Mouse (Mus musculus) myocyte (in vitro differentiated cells): ENCODE data around the gene Etv5.

ENCODE experiments used
- E2F4 ChIP-seq: IDR thresholded peaks from one replicate; pipeline ENCODE4 v1.6.1; 2011; ENCODE audit warnings: mild to moderate bottlenecking, control low read depth, moderate library complexity; ENCODE audit not compliant: insufficient read depth
- POLR2A ChIP-seq: IDR thresholded peaks from one replicate; pipeline ENCODE4 v1.6.1; 2011; ENCODE audit warnings: low read depth, mild to moderate bottlenecking, control low read depth, moderate library complexity; ENCODE audit not compliant: insufficient read length
- REST ChIP-seq: IDR thresholded peaks from one replicate; pipeline ENCODE4 v1.6.1; 2011; ENCODE audit warnings: mild to moderate bottlenecking, control low read depth, moderate library complexity; ENCODE audit not compliant: insufficient read depth, insufficient read length

DNA sequence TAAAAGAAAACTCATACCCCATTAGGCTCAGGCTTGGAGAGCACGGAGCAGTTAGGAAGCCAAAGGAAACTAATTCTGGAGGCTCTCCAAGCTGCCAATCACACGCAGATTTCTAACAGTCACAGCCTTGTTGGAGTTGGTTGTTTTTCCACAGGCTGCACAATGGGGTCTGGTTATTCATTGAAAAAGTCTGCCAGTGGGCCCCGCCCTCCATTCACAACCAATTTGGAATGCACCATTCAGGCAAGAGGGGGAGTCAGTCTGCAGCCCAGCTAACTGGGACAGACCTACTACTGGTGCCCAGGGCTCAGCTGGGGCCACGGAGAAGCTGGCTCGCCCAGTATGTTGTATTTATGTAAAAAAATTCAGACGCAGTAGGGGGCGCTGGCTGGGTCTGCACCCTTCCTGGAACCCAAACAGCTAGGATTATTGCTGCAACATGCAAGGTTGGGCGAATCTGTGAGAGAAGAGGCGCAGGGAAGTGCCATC, 10.6 kb downstream of the Etv5 start:
- TF ChIP-seq REST (no peak), POLR2A (no peak), E2F4 (no peak)
